Mouse (Mus musculus) thymus, postnatal 4 days (tissue): Measurements from ENCODE around the gene Fmo5.

ENCODE experiments used
- DNase-seq: peaks from one replicate; pipeline ENCODE4 v3.0.0; 2021

The Fmo5 gene

GRCm38 (mm10) chr3:97628391-97629001 is at the start of gene Fmo5:
Gene Fmo5, plus strand, starts transcription at chr3:97628804.
- DNase-seq = peak; percentile 82

GRCm38 (mm10) chr3:97585383-97586160 is 43.0 kb upstream of the Fmo5 start:
- DNase-seq = peak; percentile 82

GRCm38 (mm10) chr3:97587656-97588055 is 40.9 kb upstream of the Fmo5 start:
- no peak for DNase-seq

- no peak for DNase-seq
These were observed 37.9 kb upstream of the Fmo5 start for GRCm38 (mm10) chr3:97590699-97591098.

GRCm38 (mm10) chr3:97593089-97593488 is 35.5 kb upstream of the Fmo5 start:
- no peak for DNase-seq

- DNase-seq = no peak
These were observed 34.5 kb upstream of the Fmo5 start for GRCm38 (mm10) chr3:97594140-97594539.

- no peak for DNase-seq
These were observed 33.5 kb upstream of the Fmo5 start for GRCm38 (mm10) chr3:97595066-97595465.

- no peak for DNase-seq
These were observed 31.8 kb upstream of the Fmo5 start for GRCm38 (mm10) chr3:97596796-97597195.

GRCm38 (mm10) chr3:97600050-97600832 is 28.4 kb upstream of the Fmo5 start:
- no peak for DNase-seq

GRCm38 (mm10) chr3:97609201-97609844 is 19.3 kb upstream of the Fmo5 start:
- peak; percentile 84 for DNase-seq

GRCm38 (mm10) chr3:97609845-97610410 is 18.7 kb upstream of the Fmo5 start, which contains the start of gene Chd1l:
Gene Chd1l, minus strand, starts transcription at chr3:97610203.
- peak; percentile 96 for DNase-seq

- DNase-seq = no peak
These were observed 17.6 kb upstream of the Fmo5 start for GRCm38 (mm10) chr3:97611021-97611420.

- no peak for DNase-seq
These were observed 13.4 kb upstream of the Fmo5 start for GRCm38 (mm10) chr3:97615154-97615553.

- no peak for DNase-seq
These were observed 12.7 kb upstream of the Fmo5 start for GRCm38 (mm10) chr3:97615933-97616332.

GRCm38 (mm10) chr3:97617091-97617825 is 11.3 kb upstream of the Fmo5 start:
- no peak for DNase-seq

GRCm38 (mm10) chr3:97617899-97618298 is 10.7 kb upstream of the Fmo5 start:
- DNase-seq = no peak

- DNase-seq = no peak
These were observed 7.9 kb upstream of the Fmo5 start for GRCm38 (mm10) chr3:97620657-97621056.

GRCm38 (mm10) chr3:97624611-97625010 is 4.0 kb upstream of the Fmo5 start:
- no peak for DNase-seq

GRCm38 (mm10) chr3:97627893-97628292 is 711 bp upstream of the Fmo5 start:
- no peak for DNase-seq

- no peak for DNase-seq
These were observed 1.3 kb downstream of the Fmo5 start for GRCm38 (mm10) chr3:97629941-97630340.

GRCm38 (mm10) chr3:97630746-97631145 is 2.1 kb downstream of the Fmo5 start:
- DNase-seq = no peak

GRCm38 (mm10) chr3:97631258-97631860 is 2.8 kb downstream of the Fmo5 start:
- no peak for DNase-seq
